In genomic region chr3:4885916-4886315, GRCm38 (mm10) we compare ENCODE assay signal across 22 mouse cellular contexts.
DNase-seq lines count a peak whose midpoint lies in the region; TF ChIP-seq lines count a peak whose summit lies in the region.
"Had no signal": no experiment of that assay in that cellular context is flagged by ENCODE, and none has a peak within 500 bp of the region (broad histone marks: within the 10 kb centered on the region; RNA-seq: fewer than 3 reads in every experiment).

No protein-coding gene starts in this region.

- no peak overlapping the region for H3ac ChIP-seq in C2C12 (ENCODE audit: control insufficient read depth, insufficient read length, low read depth)

- TF ChIP-seq CTCF in C2C12 (IDR thresholded peaks at IDR 0.05; ENCODE audit: control insufficient read depth, insufficient read depth, insufficient read length) = no peak
- no peak for TF ChIP-seq CTCF in kidney, adult 2 months (conservative IDR thresholded peaks at IDR 0.05; ENCODE audit: insufficient read depth, insufficient read length, low read depth, low read length)
- TF ChIP-seq CTCF in left cerebral cortex, adult 2 months (IDR thresholded peaks at IDR 0.05) = no peak

- no peaks in the 10 kb centered on the region for H3K36me3 ChIP-seq in C2C12 (ENCODE audit: control insufficient read depth, insufficient read depth)
- H3K36me3 ChIP-seq in kidney, adult 2 months (ENCODE audit: control insufficient read depth, insufficient read depth, low read length) = no peaks in the 10 kb centered on the region
- H3K36me3 ChIP-seq: G1E had no signal

- 86% methylated on average over 3 of the region's 3 CpGs for WGBS in kidney, adult 2 months

- no peaks in the 10 kb centered on the region for H3K79me3 ChIP-seq in C2C12 (ENCODE audit: low read depth)

- peak; percentile 62 for DNase-seq in 3T3-L1 (ENCODE audit: low read depth, low spot score)
- peak; percentile 88 for DNase-seq in Muller cell, postnatal 12 days (ENCODE audit: inconsistent ontology term)
- DNase-seq in kidney, adult 2 months = no peak
- no peak for DNase-seq in left cerebral cortex, adult 2 months (ENCODE audit: extremely low spot score in 1 of 2, low spot score in 2 of 2)
- DNase-seq in retina, postnatal 1 day = no peak
- DNase-seq: adrenal gland, adult 2 months; adrenal gland, adult 8-10 months; adrenal gland, postnatal 10 days; adrenal gland, postnatal 14 days; adrenal gland, postnatal 25 days; adrenal gland, postnatal 36 days; B cell, adult 2 months; cerebellum, adult 11 months; cerebellum, adult 11-12 months; cerebellum, adult 18-20 months; cerebellum, adult 2 months; cerebellum, adult 8-10 months; cerebellum, adult 9-10 months had no signal

- no peak overlapping the region for H3K27ac ChIP-seq in kidney, adult 2 months (ENCODE audit: insufficient read depth, low read depth, low read length)
- no peak overlapping the region for H3K27ac ChIP-seq in left cerebral cortex, adult 2 months

- no peaks in the 10 kb centered on the region for H3K4me1 ChIP-seq in kidney, adult 2 months (ENCODE audit: control insufficient read depth, insufficient read depth, low read length)

- H3K27me3 ChIP-seq in C2C12 (ENCODE audit: control insufficient read depth, insufficient read depth, insufficient read length) = no peaks in the 10 kb centered on the region
- H3K27me3 ChIP-seq in kidney, adult 2 months (replicated peaks; ENCODE audit: control insufficient read depth, insufficient read depth, low read length) = no peaks in the 10 kb centered on the region
- H3K27me3 ChIP-seq: CH12.LX, Patski had no signal

- H3K4me3 ChIP-seq in C2C12 (ENCODE audit: insufficient read depth, poor library complexity, severe bottlenecking) = no peak overlapping the region
- no peak overlapping the region for H3K4me3 ChIP-seq in kidney, adult 2 months (ENCODE audit: insufficient read depth, low read depth, low read length)
- no peak overlapping the region for H3K4me3 ChIP-seq in left cerebral cortex, adult 2 months

- TF ChIP-seq POLR2A in kidney, adult 2 months (IDR thresholded peaks at IDR 0.05; ENCODE audit: low read depth, low read length) = no peak

- intact Hi-C loops in left cerebral cortex, adult 2 months (cut with DNase I) = no loop called here

- no peaks in the 10 kb centered on the region for H3K79me2 ChIP-seq in C2C12 (ENCODE audit: control insufficient read depth, insufficient read depth)

TF ChIP-seq in C2C12, 6 proteins besides CTCF, POLR2A, EP300 and RAD21:
- TF ChIP-seq MAX (IDR thresholded peaks at IDR 0.05) (no peak), FOSL1 (IDR thresholded peaks at IDR 0.05; ENCODE audit: insufficient read depth, low read length, poor library complexity, severe bottlenecking) (peak; percentile 40), USF1 (IDR thresholded peaks at IDR 0.05; ENCODE audit: low read depth) (no peak), MYOG (IDR thresholded peaks at IDR 0.05; ENCODE audit: control insufficient read depth, extremely low read depth, insufficient read length) (no peak), MYOD1 (IDR thresholded peaks at IDR 0.05; ENCODE audit: control insufficient read depth, insufficient read length, low read depth) (peak; percentile 27)

Comparison
In these comparisons a context has a peak if more than half of its experiments do, and no peak if none do; other contexts are left out.
1. DNase-seq: peak in 3T3-L1 (single experiment) and Muller cell, postnatal 12 days (single experiment); none in kidney, adult 2 months (single experiment), left cerebral cortex, adult 2 months (0 of 2) and retina, postnatal 1 day (single experiment).